Mouse (Mus musculus): Measurements from ENCODE around the gene Otulin. TPM values are rescaled to one million over a fixed set of nuclear protein-coding genes. Genes with fewer than 3 reads are reported as not detected.

Gene Otulin
- total RNA-seq, 2 experiments from 2014 or later = 26.6 to 26.8 TPM

GRCm38 (mm10) chr15:27503801-27504730, 126.4 kb downstream of the Otulin start:
- no peak for DNase-seq

DNA sequence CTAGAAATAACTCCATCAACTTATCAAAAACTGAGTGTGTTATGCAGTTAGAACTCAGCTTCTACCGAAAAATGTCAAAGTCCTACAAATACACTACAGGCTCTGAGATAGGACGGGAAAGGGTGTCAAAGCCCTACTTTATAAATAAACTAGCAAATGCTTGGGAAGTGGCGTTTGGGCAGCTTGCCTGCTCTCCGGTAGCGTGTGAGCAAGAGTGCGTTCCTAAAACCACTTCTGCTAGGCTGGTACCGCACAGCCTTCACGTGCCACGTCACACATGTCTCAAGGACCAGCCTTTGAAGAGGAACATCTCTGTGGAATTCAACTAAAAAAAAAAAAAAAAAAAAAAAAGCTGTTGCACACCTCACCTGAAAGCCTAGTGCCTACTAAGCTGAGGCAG, 127.3 kb downstream of the Otulin start:
- peak; percentile 54 to 62 for DNase-seq

GRCm38 (mm10) chr15:27502338-27502737, 128.2 kb downstream of the Otulin start:
- DNase-seq = no peak

DNA sequence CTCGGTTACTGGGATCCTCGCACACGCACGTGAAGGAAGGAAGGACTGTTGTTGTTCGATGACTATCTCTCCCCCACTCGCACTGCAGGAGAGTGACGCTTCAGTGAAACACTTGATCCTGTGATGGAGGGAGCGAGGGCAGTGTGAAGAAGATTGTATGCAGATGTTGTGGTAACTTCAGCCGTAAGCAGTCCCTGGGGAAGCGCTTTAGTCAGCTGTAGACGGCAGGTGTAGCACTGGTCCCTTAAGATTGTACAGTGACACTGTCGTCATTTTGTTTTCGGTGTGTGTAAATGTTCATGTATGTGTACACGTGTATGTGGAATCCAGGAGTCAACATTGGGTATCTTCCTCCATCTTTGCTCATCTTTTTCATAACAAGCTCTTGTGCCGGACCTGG, 130.1 kb downstream of the Otulin start:
- DNase-seq = no peak

DNA sequence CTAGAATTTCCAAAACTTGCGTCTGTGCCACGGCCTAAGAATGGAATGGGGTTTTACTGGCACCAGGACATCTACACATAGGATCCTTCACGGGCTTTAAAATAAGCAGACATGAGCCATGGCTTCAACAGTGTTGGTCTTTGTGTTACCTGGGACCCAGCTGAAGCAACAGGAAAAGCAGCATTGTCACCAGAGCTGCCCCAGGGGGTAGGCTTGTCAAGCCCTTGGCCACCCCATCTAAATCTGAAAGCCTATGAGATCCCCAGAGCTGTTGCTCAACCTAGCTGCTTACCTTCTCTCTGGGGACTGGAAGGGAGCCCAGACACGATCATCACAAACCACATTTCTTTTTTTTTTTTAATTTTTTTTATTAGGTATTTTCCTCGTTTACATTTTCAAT, 132.4 kb downstream of the Otulin start:
- no peak for DNase-seq

DNA sequence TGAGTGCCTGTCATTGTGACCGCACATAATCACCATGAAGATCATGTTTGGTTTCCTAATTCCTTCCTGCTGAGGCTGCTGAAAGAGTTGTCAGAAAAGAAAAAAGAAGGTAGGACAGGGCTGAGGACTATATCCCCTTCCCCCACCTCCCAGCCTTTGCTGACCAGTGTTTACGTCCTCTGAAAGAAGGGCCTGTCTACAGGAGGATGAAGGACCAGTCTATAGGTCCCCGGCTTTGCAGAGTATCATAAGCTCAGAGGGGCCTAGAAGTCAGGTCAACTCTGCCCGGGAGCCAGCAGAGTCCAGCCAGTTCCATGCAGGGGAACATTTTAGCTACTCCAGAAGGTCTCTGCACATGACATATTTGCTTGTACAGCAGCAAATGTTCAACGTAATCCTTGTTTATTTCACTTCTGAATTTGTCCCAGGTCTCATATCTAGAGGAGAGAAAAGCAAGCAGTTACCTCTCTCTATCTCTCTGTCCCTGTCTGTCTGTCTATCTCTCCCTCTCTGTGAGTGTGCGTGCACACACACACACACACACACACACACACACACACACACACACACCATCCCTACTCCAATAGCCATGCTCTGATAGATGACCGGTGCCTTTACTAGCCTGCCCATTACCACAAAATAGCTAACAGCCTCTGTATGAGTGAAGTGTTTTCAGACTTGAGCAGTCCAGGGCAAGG, 133.0 kb downstream of the Otulin start:
- no peak for DNase-seq

DNA sequence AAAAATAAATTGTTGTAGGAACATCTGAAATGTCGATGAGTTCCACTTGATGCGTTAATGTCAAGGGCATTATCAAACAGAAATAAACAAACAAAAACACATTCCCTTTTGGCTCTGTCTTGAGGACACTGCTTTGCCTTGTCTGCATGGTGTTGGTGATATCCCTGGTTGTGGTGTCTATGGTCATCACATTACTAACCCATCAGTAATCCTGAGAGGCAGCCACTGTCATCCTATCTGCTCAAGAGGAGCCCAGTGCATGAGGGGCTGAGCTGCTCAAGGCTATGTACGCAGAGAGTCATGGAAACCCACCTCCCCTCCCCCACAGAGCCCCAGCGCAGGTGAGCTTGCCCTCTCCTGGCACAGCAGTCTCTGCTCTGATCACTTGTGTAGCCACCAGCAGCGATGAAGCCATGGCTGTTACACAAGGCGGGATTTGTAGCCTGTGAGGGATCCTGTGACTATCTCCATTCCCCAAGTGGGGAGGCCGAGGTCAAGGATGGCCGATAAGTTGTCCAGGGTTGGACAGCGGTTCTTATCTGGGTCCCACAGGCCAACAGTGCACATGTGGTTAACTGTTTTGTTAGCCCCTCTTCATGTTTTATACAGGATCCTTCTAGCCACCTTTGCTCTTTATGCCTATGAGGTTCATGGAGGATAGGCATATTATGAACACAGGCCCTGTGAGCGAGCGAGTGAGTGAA, 133.7 kb downstream of the Otulin start:
- no peak for DNase-seq

- no peak for DNase-seq
These were observed 134.5 kb downstream of the Otulin start for GRCm38 (mm10) chr15:27495981-27496401.

DNA sequence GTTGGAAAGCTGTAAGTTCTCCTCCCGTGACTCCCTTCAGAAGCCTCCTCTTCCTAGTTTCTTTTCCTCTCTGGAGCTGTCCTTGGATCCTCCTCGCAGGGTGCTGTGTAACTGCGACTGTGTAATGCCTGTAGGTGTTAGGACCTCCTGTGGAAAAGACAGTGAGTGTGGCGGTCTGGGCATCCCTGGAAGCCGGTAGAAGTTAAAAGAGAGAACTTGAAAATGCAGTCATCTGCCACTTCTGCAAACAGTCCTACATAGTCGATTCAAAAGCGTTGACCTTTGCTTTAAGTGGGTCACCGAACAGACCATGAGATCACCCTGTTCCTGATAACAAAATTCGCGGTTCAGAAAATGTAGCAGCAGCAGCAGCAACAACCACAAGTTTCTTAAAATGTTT, 137.0 kb downstream of the Otulin start:
- no peak for DNase-seq

- no peak for DNase-seq
These were observed 137.8 kb downstream of the Otulin start for GRCm38 (mm10) chr15:27492734-27493133.

Small RNA genes within 50 kb of the gene (microRNA-seq; reads per million reads assigned to microRNA genes)
- 0.27 to 1.5 reads per million in 2 experiments for gene Mir7117

Other genes starting within 250 kb of the Otulin start
- 100 to 1,000 TPM; 200 to 202 TPM for gene Ank, start 164.0 kb downstream of the Otulin start, total RNA-seq (2021)
- 1 to 10 TPM; 1.8 to 4.4 TPM for gene Otulinl, start 50.9 kb upstream of the Otulin start, total RNA-seq (2021)